Mouse (Mus musculus) right cerebral cortex, postnatal 10 days (tissue): ENCODE results near the gene Gm21258.
"Not testable (repeated sequence)": the region's sequence is repeated elsewhere in the genome, so short reads cannot be mapped to it uniquely, and the experiment has no call there.

ENCODE experiments used
- DNase-seq, 2 experiments: peaks; one replicate each; pipeline ENCODE4 v3.0.0; 2021; ENCODE audit warnings: low spot score in 2 of 2

The Gm21258 gene

GRCm38 (mm10) chrY:52779740-52780139 lies at the start of gene Gm21258:
Gene Gm21258 (plus strand): TSS chrY:52780040.
- not testable (repeated sequence) for DNase-seq
